Mouse (Mus musculus) C2C12 (cell line): ENCODE results near the gene Pax4. TPM values are rescaled to one million over a fixed set of nuclear protein-coding genes. Genes with fewer than 3 reads are reported as not detected.

Experiments used
- H3K27me3 ChIP-seq: one replicate; pipeline ENCODE4 v1.6.1; 2011; ENCODE audit not compliant: control insufficient read depth, insufficient read depth, insufficient read length
- H3K36me3 ChIP-seq: one replicate; pipeline ENCODE4 v1.6.1; 2011; ENCODE audit not compliant: control insufficient read depth, insufficient read depth
- H3K4me3 ChIP-seq: one replicate; pipeline ENCODE4 v1.5.1; 2011; ENCODE audit warnings: mild to moderate bottlenecking, control low read depth; ENCODE audit not compliant: poor library complexity, insufficient read depth, severe bottlenecking
- H3K79me2 ChIP-seq: one replicate; pipeline ENCODE4 v1.6.1; 2011; ENCODE audit not compliant: control insufficient read depth, insufficient read depth
- H3K79me3 ChIP-seq: one replicate; pipeline ENCODE4 v1.6.1; 2011; ENCODE audit warnings: low read depth, control low read depth
- H3ac ChIP-seq: one replicate; pipeline ENCODE3; 2011; ENCODE audit warnings: low read depth; ENCODE audit not compliant: control insufficient read depth, insufficient read length
- CEBPB ChIP-seq: IDR thresholded peaks from one replicate; pipeline ENCODE4 v1.6.1; 2011; ENCODE audit warnings: low read depth, mild to moderate bottlenecking, control low read depth, moderate library complexity
- CTCF ChIP-seq: IDR thresholded peaks from one replicate; pipeline ENCODE4 v1.5.1; 2011; ENCODE audit not compliant: control insufficient read depth, insufficient read depth, insufficient read length
- FOSL1 ChIP-seq: IDR thresholded peaks from one replicate; pipeline ENCODE4 v1.8.0; 2011; ENCODE audit warnings: mild to moderate bottlenecking, low read length; ENCODE audit not compliant: poor library complexity, insufficient read depth, severe bottlenecking
- MAX ChIP-seq: IDR thresholded peaks from one replicate; pipeline ENCODE4 v1.6.1; 2011; ENCODE audit warnings: mild to moderate bottlenecking, control low read depth
- MYOD1 ChIP-seq: IDR thresholded peaks from one replicate; pipeline ENCODE4 v1.6.1; 2011; ENCODE audit warnings: low read depth; ENCODE audit not compliant: control insufficient read depth, insufficient read length
- MYOG ChIP-seq: IDR thresholded peaks from one replicate; pipeline ENCODE4 v1.6.1; 2011; ENCODE audit not compliant: control insufficient read depth, insufficient read length; ENCODE audit errors: extremely low read depth
- USF1 ChIP-seq: IDR thresholded peaks from one replicate; pipeline ENCODE4 v1.6.1; 2011; ENCODE audit warnings: low read depth, mild to moderate bottlenecking, control low read depth, moderate library complexity
- polyA plus RNA-seq: library from polyadenylated mRNA; unstranded; fragments of >200 nt; fragmentation: generic; extraction: Trizol; gene quantifications from one replicate; pipeline ENCODE4 v1.2.1, GENCODE M21; 2012; ENCODE audit warnings: missing spikeins

The Pax4 gene
- polyA plus RNA-seq, 1 experiment: not detected

DNA sequence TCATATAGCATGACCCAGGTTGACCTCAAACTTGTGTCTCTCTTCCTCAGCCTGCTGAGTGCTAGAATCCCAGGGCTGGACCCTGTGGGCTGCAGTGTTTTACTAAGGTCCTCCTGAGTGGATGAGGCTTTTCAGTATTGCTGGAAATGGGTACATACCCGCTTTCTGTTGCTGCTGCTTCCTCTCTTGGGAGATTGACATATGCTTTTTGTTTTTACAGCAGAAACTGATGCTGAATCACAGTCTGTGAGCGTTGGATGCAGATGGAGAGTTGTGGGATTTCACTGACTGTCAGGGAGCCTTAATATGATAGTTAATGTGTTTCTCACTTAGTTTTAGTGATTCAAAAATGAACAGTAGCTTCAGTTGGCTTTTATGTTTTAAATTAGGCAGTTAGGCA lies 37.3 kb upstream of the Pax4 start:
- TF ChIP-seq MYOG (no peak), USF1 (no peak), FOSL1 (no peak), CTCF (no peak), CEBPB (no peak), MYOD1 (no peak), MAX (no peak)
- no peaks in the 10 kb centered on the region for H3K27me3 ChIP-seq
- H3K36me3 ChIP-seq: peaks cover 77% of the 10 kb centered on the region
- H3ac ChIP-seq: no peak overlapping the region
- peaks cover 96% of the 10 kb centered on the region for H3K79me3 ChIP-seq
- H3K79me2 ChIP-seq: peaks cover 100% of the 10 kb centered on the region
- H3K4me3 ChIP-seq: no peak overlapping the region

DNA sequence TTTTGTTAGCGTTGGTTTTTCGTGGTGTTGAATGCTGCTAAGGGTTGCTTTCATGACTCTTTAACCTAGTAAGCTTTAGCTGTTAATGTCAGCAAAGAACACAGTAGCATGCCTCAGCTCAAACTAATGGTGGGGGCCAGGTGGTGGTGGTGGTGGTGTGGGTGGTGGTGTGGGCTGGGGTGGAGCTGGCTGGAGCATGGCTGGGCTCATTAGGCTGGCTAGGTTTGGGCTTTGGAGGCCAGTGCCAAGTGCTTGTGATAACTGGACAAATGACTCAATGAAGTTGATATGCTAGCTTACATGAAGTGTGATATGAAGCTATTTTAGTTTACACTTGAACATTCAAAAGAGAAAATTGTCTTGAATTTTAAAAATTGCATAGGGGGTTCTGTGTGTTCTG lies 36.9 kb upstream of the Pax4 start:
- Histone ChIP-seq H3K4me3 (no peak overlapping the region), H3K36me3 (peaks cover 78% of the 10 kb centered on the region), H3ac (no peak overlapping the region), H3K79me3 (peaks cover 96% of the 10 kb centered on the region), H3K27me3 (no peaks in the 10 kb centered on the region), H3K79me2 (peaks cover 100% of the 10 kb centered on the region)
- no peak for TF ChIP-seq CTCF
- TF ChIP-seq MAX: no peak
- no peak for TF ChIP-seq MYOD1
- no peak for TF ChIP-seq USF1
- no peak for TF ChIP-seq MYOG
- TF ChIP-seq FOSL1: no peak
- no peak for TF ChIP-seq CEBPB

DNA sequence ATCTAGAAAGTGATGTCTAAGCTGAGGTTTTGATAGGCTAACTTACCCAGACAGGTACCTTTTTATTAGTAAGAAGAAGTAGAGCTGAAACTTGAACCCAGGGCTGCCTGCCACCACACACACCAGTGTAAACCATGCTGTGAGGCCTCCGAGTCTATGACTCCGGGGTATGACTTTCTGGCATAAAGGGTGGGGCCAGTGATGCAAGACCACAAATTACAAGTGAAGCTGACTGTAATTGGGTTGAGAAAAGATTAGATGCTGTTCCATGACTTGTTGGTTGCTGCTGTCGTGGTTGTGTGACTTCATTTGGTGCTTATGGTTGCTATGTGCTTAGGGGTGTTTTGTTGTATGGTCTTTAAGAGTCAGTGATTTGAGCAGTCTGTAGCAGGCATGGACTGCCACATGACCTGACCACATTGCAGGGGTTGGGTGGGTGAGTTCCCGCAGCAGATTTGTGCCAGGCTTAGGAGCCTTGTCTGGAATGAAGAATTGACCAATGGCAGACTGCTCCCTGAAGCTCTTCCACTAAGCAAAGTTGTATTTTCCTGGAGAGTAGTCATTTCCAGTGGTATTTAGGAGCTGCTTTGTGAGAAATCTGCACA lies 33.7 kb upstream of the Pax4 start:
- H3K36me3 ChIP-seq: peaks cover 49% of the 10 kb centered on the region
- no peak overlapping the region for H3ac ChIP-seq
- H3K79me3 ChIP-seq: peaks cover 73% of the 10 kb centered on the region
- no peak overlapping the region for H3K4me3 ChIP-seq
- peaks cover 77% of the 10 kb centered on the region for H3K79me2 ChIP-seq
- TF ChIP-seq MYOG (no peak), CEBPB (peak; percentile 54), MYOD1 (no peak), MAX (no peak), USF1 (peak; percentile 55)
- no peaks in the 10 kb centered on the region for H3K27me3 ChIP-seq

DNA sequence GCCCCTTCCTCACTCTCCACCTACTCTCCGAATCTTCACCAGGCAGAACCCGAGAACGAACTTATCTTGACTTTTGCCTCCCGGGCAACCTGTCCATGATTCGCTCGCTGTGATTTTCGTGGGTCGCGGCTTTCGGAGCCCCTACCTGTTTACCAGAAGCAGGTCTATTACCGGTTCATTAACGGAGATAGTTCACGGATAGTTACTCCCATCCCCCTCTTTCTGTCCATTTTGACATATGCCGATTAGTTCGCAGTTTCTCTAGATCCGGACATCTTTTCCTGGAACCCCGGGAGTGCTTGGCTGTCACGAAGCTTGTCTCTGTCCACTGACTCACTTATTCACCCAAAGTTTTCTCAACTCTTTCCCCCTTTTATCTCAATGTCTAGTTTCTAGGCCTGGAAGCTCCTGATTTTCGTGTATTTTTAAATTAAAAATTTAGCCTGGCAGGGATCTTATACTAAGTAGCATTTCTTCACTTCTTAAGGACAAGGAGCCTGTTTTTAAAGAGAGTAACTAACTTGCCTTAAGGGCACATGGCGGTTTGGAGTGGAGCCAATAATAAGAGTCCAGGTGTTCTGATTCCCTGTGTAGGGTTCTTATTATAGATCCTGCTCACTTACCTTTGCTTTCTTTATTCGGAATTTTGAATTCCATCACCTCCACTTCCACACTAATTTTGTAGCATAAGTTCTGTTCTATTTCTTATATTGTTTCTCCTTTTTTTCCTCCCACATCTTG lies 31.8 kb upstream of the Pax4 start:
- H3K36me3 ChIP-seq: peaks cover 37% of the 10 kb centered on the region
- TF ChIP-seq MYOG (no peak), CTCF (no peak), CEBPB (no peak), FOSL1 (no peak), USF1 (no peak), MYOD1 (no peak), MAX (no peak)
- peak overlapping the region; percentile 92 for H3K4me3 ChIP-seq
- H3ac ChIP-seq: peak overlapping the region; percentile 96
- H3K79me2 ChIP-seq: peaks cover 58% of the 10 kb centered on the region
- H3K27me3 ChIP-seq: no peaks in the 10 kb centered on the region
- H3K79me3 ChIP-seq: peaks cover 56% of the 10 kb centered on the region

DNA sequence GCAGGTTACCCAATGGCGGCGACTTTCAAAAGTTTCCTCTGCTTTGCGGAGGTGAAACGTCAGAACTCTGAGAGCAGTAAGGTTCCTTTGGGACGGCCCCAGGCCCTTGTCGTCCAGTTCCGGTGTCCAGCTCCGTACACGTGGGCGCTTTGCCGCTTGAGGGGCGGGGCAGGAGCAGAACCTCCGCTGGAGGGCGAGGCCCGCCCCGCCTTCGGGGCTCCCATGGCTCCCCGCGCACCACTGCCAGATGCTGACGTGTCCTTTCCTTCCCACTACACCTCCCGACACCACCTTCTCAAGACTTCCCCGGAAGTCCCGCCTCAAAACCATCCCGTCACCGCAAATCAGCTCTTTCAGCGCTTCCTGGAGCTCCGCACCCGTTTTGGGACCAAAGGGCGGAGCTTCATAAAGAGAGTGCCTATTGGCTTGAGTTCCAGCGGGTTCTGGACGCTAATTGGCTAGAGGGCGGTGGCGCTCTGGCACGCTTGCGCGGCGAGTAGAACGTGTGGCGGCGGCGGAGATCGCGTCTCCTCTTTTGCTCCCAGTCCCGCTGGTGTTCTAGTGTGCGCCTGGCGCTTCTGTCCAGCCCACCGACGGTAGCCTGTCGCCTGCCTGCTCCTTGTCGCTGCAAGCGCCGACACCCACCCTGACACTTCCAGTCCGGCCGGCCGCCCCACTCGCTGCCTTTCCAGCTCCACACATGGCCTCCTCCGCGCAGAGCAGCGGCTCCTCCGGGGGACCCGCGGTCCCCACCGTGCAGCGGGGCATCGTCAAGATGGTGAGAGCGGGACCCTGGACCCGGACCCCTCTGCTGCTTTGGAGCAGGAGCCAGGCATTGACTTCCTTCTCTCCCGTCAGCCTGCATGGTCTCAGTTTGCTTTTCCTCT lies 31.0 kb upstream of the Pax4 start:
- Histone ChIP-seq H3K4me3 (peak overlapping the region; percentile 92), H3K27me3 (no peaks in the 10 kb centered on the region), H3K36me3 (peaks cover 31% of the 10 kb centered on the region), H3K79me3 (peaks cover 48% of the 10 kb centered on the region), H3ac (peak overlapping the region; percentile 96), H3K79me2 (peaks cover 50% of the 10 kb centered on the region)
- peak; percentile 92 for TF ChIP-seq MAX
- TF ChIP-seq FOSL1: no peak
- TF ChIP-seq MYOG: no peak
- no peak for TF ChIP-seq USF1
